Mouse (Mus musculus): ENCODE measurements around the gene Eef2. TPM values are rescaled to one million over a fixed set of nuclear protein-coding genes. Genes with fewer than 3 reads are reported as not detected.

The Eef2 gene
- polyA plus RNA-seq, 1 experiment = 1,507 TPM

DNA sequence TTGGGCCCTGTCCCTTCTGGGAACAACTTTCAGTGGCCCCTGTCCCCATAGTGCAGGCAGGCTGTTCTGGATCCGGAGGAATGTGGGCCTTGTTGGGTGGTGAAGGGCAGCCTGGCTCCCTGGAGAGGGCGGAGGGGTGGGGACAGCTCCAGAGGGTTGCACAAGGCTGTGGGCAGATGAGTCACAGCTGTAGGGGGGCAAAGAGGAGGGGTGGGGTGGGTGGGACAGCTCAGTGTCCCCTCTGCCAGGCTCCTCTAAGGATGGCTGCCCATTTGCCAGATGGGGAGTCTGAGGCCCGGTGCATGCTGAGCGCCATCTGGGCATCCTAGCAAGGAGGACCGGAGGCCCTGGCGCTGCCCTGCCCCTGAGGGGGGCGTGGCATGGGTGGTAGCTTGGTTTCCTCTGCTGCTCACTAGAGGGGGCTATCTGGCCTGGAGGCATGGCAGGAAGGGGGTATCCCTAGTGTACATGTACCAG, 33.2 kb upstream of the Eef2 start:
- TF ChIP-seq CTCF (IDR thresholded peaks at IDR 0.05; ENCODE audit: control insufficient read depth, insufficient read depth, insufficient replicate concordance, low read depth, low read length) = no peak
- no peaks in the 10 kb centered on the region for H3K36me3 ChIP-seq (ENCODE audit: control insufficient read depth, insufficient read depth, low read length)
- peaks cover 16% of the 10 kb centered on the region for H3K4me1 ChIP-seq (ENCODE audit: control insufficient read depth, insufficient read depth, low read length)
- H3K27ac ChIP-seq (ENCODE audit: control insufficient read depth, insufficient read depth, low read depth, low read length) = no peak overlapping the region
- no peak overlapping the region for H3K4me3 ChIP-seq (ENCODE audit: control insufficient read depth, low read depth, low read length)
- H3K27me3 ChIP-seq (ENCODE audit: control insufficient read depth, insufficient read depth, low read length) = no peaks in the 10 kb centered on the region

DNA sequence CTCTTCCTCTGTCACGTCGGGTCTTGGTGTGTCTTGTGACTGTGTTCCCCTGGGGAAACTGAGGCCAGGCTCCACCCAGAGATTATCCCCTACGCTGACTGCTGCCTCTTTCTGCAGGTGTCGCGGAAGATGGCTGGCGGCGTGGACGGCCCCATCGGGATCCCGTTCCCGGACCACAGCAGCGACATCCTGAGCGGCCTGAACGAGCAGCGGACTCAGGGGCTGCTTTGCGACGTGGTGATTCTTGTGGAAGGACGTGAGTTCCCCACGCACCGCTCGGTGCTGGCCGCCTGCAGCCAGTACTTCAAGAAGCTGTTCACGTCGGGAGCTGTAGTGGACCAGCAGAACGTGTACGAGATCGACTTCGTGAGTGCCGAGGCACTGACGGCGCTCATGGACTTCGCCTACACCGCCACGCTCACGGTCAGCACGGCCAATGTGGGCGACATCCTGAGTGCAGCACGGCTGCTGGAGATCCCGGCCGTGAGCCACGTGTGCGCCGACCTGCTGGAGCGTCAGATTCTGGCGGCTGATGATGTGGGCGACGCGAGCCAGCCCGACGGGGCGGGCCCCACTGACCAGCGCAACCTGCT, 32.5 kb upstream of the Eef2 start:
- Histone ChIP-seq H3K4me1 (ENCODE audit: control insufficient read depth, insufficient read depth, low read length) (peaks cover 12% of the 10 kb centered on the region), H3K27me3 (ENCODE audit: control insufficient read depth, insufficient read depth, low read length) (no peaks in the 10 kb centered on the region), H3K4me3 (ENCODE audit: control insufficient read depth, low read depth, low read length) (no peak overlapping the region), H3K27ac (ENCODE audit: control insufficient read depth, insufficient read depth, low read depth, low read length) (no peak overlapping the region), H3K36me3 (ENCODE audit: control insufficient read depth, insufficient read depth, low read length) (no peaks in the 10 kb centered on the region)
- no peak for TF ChIP-seq POLR2A (IDR thresholded peaks at IDR 0.05; ENCODE audit: control insufficient read depth, low read depth, low read length)
- TF ChIP-seq CTCF (IDR thresholded peaks at IDR 0.05; ENCODE audit: control insufficient read depth, insufficient read depth, insufficient replicate concordance, low read depth, low read length) = no peak

DNA sequence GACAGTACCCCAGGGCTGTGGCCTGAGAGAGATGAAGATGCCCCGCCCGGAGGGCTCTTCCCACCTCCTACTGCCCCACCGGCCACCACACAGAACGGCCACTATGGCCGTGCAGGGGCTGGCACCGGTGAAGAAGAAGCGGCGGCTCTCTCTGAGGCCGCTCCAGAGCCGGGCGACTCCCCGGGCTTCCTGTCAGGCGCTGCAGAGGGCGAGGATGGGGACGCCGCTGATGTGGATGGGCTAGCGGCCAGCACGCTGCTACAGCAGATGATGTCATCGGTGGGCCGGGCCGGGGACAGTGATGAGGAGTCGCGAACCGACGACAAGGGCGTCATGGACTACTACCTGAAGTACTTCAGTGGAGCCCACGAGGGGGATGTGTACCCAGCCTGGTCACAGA, 31.8 kb upstream of the Eef2 start:
- Histone ChIP-seq H3K4me3 (ENCODE audit: control insufficient read depth, low read depth, low read length) (no peak overlapping the region), H3K27ac (ENCODE audit: control insufficient read depth, insufficient read depth, low read depth, low read length) (no peak overlapping the region), H3K36me3 (ENCODE audit: control insufficient read depth, insufficient read depth, low read length) (no peaks in the 10 kb centered on the region), H3K27me3 (ENCODE audit: control insufficient read depth, insufficient read depth, low read length) (no peaks in the 10 kb centered on the region), H3K4me1 (ENCODE audit: control insufficient read depth, insufficient read depth, low read length) (peaks cover 7% of the 10 kb centered on the region; the same call in 1 of the 2 replicates)
- no peak for TF ChIP-seq POLR2A (IDR thresholded peaks at IDR 0.05; ENCODE audit: control insufficient read depth, low read depth, low read length)
- no peak for TF ChIP-seq CTCF (IDR thresholded peaks at IDR 0.05; ENCODE audit: control insufficient read depth, insufficient read depth, insufficient replicate concordance, low read depth, low read length)

DNA sequence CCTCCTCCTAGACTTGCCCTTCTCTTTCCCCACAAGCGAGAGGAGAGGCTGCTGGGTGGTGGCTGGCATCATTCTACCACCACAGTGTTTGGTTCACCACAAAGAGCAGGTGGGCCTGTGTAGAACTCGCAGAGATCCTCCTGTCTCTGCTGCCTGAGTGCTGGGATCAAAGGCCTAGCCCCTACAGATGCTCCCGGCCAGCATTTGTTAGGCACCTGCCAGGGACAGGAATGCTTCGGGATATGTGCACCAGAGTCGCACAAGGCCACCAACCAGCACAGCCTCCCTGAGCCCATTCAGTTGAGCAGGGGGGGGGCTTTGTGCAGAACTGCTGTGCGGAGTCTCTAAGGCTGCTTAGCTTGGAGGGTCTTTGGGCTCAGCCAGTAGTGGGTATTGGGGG, 31.1 kb upstream of the Eef2 start:
- H3K27me3 ChIP-seq (ENCODE audit: control insufficient read depth, insufficient read depth, low read length) = no peaks in the 10 kb centered on the region

DNA sequence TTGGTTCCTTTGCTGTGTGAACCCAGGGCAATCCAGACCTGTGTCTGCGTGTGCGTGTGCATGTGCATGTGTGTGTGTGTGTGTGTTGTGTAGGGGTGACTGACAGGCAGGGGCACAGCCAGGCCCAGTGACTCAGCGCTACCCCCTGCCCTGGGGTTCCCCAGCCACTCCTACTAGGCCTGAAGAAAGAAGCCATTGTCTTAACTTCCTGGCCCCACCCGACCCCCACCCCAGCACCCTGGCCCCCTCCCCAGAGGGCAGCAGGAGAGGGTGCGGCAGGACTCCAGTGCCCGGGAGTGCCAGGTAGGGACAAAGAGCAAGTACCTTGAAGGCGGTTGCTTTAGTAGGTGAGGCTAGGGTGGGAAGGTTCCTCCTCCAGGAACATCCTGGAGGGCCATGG, 30.7 kb upstream of the Eef2 start:
- no peak overlapping the region for H3K27ac ChIP-seq (ENCODE audit: control insufficient read depth, insufficient read depth, low read depth, low read length)
- no peak for TF ChIP-seq CTCF (IDR thresholded peaks at IDR 0.05; ENCODE audit: control insufficient read depth, insufficient read depth, insufficient replicate concordance, low read depth, low read length)
- TF ChIP-seq POLR2A (IDR thresholded peaks at IDR 0.05; ENCODE audit: control insufficient read depth, low read depth, low read length) = no peak
- no peak overlapping the region for H3K4me3 ChIP-seq (ENCODE audit: control insufficient read depth, low read depth, low read length)
- H3K36me3 ChIP-seq (ENCODE audit: control insufficient read depth, insufficient read depth, low read length) = no peaks in the 10 kb centered on the region
- peaks cover 13% of the 10 kb centered on the region for H3K4me1 ChIP-seq (ENCODE audit: control insufficient read depth, insufficient read depth, low read length)
- H3K27me3 ChIP-seq (ENCODE audit: control insufficient read depth, insufficient read depth, low read length) = no peaks in the 10 kb centered on the region

More for the DNA sequence above, 31.1 kb upstream of the Eef2 start:
- TF ChIP-seq POLR2A (IDR thresholded peaks at IDR 0.05; ENCODE audit: control insufficient read depth, low read depth, low read length) (no peak), CTCF (IDR thresholded peaks at IDR 0.05; ENCODE audit: control insufficient read depth, insufficient read depth, insufficient replicate concordance, low read depth, low read length) (no peak)
- H3K4me3 ChIP-seq (ENCODE audit: control insufficient read depth, low read depth, low read length) = no peak overlapping the region
- no peaks in the 10 kb centered on the region for H3K36me3 ChIP-seq (ENCODE audit: control insufficient read depth, insufficient read depth, low read length)
- peaks cover 11% of the 10 kb centered on the region for H3K4me1 ChIP-seq (ENCODE audit: control insufficient read depth, insufficient read depth, low read length)
- no peak overlapping the region for H3K27ac ChIP-seq (ENCODE audit: control insufficient read depth, insufficient read depth, low read depth, low read length)

DNA sequence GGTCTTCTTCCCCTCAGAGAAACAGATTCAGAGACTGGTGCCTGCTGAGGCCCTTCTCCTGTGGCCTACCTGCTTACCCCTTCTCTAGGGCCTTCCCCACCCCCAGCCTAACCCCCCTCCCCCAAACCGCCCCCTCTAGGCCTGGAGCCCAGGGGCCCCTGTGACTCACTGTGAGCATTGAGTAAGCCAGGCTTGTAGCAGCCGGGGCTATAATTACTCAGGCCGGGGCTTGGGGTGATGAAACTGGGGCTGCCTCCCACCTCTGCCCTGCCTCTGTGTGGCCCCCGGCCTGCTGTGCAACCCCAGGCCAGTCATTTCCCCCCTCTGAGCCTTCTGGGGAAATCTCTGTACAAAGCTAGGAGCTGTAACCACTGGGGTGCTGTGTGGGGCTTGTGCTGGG, 30.1 kb upstream of the Eef2 start:
- Histone ChIP-seq H3K4me1 (ENCODE audit: control insufficient read depth, insufficient read depth, low read length) (peaks cover 13% of the 10 kb centered on the region), H3K27me3 (ENCODE audit: control insufficient read depth, insufficient read depth, low read length) (no peaks in the 10 kb centered on the region), H3K36me3 (ENCODE audit: control insufficient read depth, insufficient read depth, low read length) (no peaks in the 10 kb centered on the region), H3K27ac (ENCODE audit: control insufficient read depth, insufficient read depth, low read depth, low read length) (no peak overlapping the region), H3K4me3 (ENCODE audit: control insufficient read depth, low read depth, low read length) (no peak overlapping the region)
- TF ChIP-seq CTCF (IDR thresholded peaks at IDR 0.05; ENCODE audit: control insufficient read depth, insufficient read depth, insufficient replicate concordance, low read depth, low read length) = no peak
- TF ChIP-seq POLR2A (IDR thresholded peaks at IDR 0.05; ENCODE audit: control insufficient read depth, low read depth, low read length) = no peak

DNA sequence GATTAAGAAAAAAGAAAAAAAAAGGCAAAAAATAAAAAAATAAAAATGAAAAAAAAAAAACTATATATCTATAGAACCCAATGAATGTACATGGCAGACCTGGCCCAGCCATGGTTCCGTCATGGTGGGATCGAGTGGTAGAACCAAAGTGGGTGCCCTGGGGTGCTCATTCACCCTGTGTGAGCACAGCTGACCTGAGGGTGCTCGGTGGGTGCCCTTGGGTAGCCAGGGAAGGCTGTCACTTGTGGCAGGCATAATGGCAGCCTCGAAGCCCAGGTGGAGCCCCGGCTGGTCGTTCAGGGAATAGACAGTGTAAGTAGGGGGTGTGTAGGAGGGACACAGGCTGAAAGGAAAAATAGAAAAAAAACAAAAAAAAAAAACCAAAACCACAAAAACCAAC, 25.2 kb upstream of the Eef2 start:
- Histone ChIP-seq H3K27me3 (ENCODE audit: control insufficient read depth, insufficient read depth, low read length) (no peaks in the 10 kb centered on the region), H3K36me3 (ENCODE audit: control insufficient read depth, insufficient read depth, low read length) (no peaks in the 10 kb centered on the region), H3K27ac (ENCODE audit: control insufficient read depth, insufficient read depth, low read depth, low read length) (no peak overlapping the region), H3K4me3 (ENCODE audit: control insufficient read depth, low read depth, low read length) (no peak overlapping the region), H3K4me1 (ENCODE audit: control insufficient read depth, insufficient read depth, low read length) (peaks cover 35% of the 10 kb centered on the region)
- no peak for TF ChIP-seq CTCF (IDR thresholded peaks at IDR 0.05; ENCODE audit: control insufficient read depth, insufficient read depth, insufficient replicate concordance, low read depth, low read length)
- TF ChIP-seq POLR2A (IDR thresholded peaks at IDR 0.05; ENCODE audit: control insufficient read depth, low read depth, low read length) = no peak
